Mouse (Mus musculus): ENCODE results near the gene Ctnna3.
"Not testable (repeated sequence)": the region's sequence is repeated elsewhere in the genome, so short reads cannot be mapped to it uniquely, and the experiment has no call there.

The Ctnna3 gene

GRCm38 (mm10) chr10:63427146-63427545 lies 2.8 kb upstream of the Ctnna3 start:
- DNase-seq, result no peak

DNA sequence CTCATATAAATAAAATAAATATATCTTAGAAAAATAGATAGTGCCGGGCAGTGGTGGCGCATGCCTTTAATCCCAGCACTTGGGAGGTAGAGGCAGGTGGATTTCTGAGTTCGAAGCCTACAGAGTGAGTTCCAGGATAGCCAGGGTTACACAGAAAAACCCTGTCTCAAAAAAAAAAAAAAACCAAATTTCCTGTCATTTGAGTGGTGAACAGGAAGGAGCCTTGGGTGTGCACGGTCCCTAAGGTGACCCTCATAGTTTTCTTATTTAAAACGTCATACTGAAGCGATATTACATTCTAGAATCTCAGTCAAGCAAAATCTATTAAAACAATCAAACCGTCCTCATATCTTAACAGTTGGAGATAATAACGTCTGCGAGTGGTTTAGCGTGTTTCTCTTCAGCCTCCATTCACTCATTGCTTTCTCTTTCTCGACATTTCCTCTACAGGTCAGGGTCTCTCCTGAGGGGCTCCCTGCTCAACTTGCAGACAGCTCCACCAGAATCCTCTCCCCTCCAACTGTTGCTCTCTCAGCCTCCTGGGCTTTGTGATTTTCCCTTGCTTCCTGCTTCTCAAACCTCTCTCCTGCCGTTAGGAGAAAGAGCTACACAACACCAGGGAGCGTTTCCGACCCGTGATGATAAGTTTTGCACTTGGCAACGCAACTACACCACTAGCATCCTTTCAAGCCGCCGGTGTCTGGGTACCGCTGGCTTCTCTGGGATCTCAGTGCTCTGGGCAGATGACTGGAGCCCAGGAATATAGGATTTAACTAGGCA lies 1.5 kb upstream of the Ctnna3 start:
- DNase-seq, result peak; percentile 21

DNA sequence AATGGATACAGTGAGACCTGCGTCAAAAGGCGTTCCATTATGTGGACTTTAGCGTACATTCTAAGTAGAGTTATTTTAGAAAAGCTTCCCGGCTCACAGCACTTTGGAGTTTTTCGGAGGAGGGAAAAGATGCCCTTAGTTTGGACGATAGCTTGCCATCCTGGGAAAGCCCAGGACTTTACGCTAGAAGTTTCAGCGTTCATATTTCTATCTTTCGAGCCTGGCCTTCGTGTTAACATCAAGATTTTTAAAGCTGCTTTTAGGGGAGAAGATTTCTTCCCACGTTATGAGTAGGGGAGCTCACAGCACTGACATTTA lies 916 bp upstream of the Ctnna3 start:
- DNase-seq, result no peak

- peak; percentile 98 for DNase-seq
These were observed 518 bp upstream of the Ctnna3 start for GRCm38 (mm10) chr10:63429380-63429779.

DNA sequence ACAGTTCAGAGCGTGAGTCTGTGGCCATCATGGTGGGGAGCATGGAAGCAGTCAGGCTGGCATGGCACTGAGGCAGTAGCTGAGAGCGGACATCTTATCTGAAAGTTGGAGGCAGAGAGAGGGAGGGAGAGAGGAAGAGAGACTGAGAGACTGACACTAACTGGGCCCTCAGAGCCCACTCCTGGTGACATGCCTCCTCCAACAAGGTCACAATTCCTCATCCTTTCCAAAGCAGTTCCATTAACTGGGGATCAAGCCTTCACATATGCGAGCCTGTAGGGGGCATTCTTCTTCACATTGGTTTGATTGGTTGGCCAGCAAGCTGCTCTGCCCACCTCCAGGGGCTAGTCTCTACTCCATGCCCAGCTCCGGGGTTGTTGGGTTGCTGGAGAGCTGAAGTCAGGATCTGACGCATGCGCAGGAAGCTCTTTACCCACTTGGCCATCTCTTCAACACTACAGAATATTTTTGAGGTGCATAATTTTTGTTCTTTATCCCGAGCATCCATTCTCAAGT lies 1.4 kb downstream of the Ctnna3 start:
- DNase-seq, result no peak

DNA sequence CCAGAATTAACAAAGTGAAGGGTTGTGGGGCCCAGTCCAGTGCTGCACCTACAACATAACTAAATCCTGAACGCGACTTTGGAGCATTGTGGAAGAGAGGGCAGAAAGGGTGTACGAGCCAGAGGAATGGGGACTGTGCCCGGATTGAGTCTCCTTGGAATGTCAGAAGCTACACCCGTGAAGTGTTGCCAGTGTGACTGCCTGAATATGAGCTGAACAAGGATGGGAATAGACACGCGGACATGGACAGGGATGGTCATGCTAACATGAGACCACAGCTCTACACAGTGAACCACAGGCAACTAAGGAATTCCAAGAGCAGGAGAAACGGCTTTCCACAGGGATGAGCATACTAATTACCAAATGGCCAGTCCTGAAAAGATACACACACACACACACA lies 2.2 kb downstream of the Ctnna3 start:
- DNase-seq, result no peak

DNA sequence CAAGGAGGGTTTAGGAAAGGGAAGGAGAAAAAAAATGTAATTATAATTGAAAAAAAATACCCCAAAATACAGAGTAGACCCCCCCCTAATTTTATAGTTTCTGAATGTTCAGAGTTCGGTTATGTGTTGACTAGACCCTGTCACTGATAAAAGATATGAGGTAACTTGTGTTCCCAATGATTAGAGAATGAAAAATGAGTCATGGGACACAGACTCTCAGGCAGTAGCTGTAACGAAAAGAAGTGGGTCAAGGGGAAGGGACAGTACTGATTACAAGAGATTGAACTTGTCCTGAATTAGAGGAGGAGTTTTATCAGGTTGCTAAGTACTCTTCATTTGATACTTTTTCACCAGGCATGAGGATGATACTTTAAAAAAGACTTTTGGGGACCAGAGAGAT lies 3.0 kb downstream of the Ctnna3 start:
- DNase-seq, result no peak

GRCm38 (mm10) chr10:63438736-63439262 lies 8.9 kb downstream of the Ctnna3 start:
- DNase-seq, result no peak

- no peak for DNase-seq
These were observed 9.9 kb downstream of the Ctnna3 start for GRCm38 (mm10) chr10:63439694-63440228.

DNA sequence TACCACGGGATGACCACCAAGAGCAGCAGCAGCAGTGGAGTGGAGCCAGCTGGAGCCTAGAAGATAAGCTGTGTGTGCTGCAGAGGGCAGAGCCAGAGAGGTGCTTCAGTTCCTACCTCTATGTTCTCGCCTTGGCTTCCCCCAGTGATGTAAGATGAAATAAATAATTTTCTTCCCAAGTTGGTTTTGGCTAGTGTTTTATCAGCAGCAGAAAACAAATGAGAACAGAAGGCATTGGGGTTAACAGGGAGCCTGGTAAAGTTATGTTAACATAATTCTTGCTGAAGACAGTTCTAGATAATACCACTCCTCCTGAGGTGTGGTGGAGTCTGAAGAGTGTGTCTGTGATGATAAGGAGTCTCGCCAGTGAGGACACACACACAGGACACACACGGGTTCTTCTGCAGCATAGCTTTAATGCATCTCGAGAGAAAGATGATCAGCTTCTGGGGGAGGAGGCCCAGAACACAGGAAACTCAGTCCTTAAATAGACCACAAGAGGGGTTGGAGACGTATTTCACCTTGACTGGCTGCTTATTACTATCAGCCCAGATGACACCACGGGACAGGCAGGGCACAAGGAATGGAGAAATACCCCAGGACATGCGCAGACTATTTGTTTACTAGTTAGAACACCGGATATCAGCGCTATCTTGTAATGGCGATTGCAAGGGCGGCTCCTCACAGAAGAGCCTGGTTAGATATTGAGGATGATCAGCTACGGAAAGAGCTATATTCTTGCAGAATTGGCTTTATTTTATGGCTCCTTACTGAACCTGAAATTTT lies 14.9 kb downstream of the Ctnna3 start:
- DNase-seq, result not testable (repeated sequence)

GRCm38 (mm10) chr10:63453926-63454325 lies 24.0 kb downstream of the Ctnna3 start:
- no peak for DNase-seq

DNA sequence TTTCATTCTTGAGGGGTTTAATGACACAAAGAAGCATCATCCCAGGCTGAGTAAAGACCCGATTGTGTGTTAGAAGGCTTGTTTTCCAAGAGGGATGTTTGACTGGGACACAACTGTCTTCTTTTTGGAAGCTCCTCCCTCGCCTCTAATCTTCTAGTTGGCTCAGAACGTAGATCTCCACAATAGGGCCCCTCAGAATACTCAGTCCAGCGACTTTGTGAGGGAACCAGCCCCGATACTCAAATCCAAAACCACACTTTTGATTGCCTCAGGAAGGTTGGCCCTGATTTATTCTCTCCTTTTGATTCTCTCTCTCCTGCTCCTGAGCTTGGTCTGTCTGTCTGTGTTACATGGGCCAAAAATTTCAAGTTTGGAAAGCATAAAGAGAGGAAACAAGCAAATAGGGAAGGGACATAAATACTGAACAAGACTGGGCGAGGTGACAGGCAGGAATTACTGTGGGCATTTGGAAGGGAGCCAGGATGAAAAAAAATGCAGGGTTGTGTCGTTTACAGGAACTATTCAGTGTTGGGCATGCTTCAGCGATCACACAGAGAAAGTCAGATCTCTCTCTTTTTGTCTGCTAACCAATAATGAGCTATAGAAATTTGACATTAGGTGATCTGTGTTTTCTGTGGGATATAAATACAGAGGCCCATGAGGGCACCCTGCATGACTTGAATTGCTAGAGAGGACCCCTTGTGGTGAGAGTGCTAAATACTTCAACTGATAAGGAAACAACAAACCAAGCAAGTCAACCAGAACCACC lies 25.4 kb downstream of the Ctnna3 start:
- DNase-seq, result no peak

DNA sequence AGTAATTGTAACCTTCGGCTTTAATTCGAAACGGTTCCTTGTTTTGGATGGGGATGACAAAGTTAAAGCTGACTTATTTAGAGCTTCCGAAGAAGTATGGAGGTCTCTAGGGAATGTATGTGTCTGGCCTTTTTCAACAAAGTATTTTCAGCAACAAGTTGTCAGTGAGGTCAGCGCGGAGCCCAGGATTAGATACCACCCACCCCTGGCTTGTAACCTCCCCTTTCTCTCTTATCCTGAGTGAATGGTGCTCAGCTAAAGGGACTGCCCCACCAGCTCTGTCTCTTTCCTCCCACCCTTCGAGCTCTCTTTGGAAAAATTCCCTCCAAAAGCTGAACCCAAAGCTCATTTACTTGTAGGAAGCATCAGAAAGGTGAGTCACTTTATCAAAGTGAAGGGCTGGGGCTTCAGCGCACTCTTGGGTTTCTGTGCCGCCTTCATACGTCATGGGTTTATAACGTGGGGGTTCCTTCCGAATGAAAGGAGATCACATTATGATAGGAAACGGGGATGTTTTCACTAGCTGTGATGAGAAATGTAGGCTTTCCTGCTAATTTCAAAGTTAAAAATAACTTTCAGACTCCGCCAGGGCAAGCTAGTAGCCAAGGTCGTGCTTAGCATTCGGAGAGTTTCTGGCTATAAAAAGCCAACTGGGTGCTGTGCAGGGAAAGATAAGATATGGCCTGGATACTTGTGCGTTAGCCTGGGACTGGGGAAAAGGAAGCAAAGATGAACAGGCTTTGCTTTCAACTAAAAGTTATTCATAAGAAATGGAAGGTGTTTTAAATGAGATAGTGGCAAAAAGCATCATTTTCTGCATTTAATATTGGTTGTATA lies 27.6 kb downstream of the Ctnna3 start:
- DNase-seq, result no peak

- no peak for DNase-seq
These were observed 31.0 kb downstream of the Ctnna3 start for GRCm38 (mm10) chr10:63460935-63461334.

- DNase-seq, result no peak
These were observed 42.6 kb downstream of the Ctnna3 start for GRCm38 (mm10) chr10:63472473-63472872.

DNA sequence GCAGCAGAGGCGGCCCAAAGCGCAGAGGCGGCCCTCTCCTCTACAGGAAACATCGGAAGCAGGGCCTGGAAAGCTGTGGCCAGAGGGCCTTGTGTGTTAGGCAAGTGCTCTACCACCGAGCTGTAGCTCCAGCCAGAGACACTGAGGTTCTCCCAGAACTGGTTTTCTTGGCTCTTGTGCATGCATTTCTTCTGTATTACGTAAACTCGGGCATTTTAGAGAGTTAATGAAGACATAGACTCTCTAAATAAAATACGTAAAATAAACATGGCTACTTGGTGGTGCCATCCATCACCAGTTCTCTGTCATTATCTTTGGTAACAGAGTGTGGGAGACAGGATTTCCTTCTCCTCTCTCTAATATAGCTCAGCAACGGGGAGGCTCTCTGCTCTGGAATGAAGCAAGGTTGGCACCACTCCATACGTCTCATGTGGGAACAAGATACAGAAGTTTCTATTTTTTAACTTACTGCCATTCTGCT lies 46.3 kb downstream of the Ctnna3 start:
- peak; percentile 7 to 9 for DNase-seq

DNA sequence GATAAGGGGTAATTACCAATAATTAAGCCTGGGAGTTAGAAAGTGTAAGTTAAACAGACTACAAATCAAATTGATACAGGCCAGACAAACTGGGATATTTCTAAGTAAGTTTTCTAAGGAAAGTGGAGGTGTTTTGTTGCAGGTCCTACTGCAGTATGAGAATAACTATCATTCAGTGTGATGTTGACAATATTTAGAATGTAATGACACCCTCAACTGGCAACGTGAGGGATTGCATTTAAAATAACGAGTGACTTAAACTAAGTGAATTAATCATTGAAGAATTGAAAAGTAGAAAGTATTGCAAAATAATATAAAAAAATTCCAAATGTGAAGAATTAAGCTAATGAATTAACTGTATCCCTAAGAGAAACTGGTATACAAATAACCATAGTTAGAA lies 49.0 kb downstream of the Ctnna3 start:
- no peak for DNase-seq

- DNase-seq, result no peak
These were observed 50.2 kb downstream of the Ctnna3 start for GRCm38 (mm10) chr10:63480066-63480465.

- DNase-seq, result no peak
These were observed 58.4 kb downstream of the Ctnna3 start for GRCm38 (mm10) chr10:63488346-63488745.

- DNase-seq, result no peak
These were observed 94.1 kb downstream of the Ctnna3 start for GRCm38 (mm10) chr10:63523956-63524355.

DNA sequence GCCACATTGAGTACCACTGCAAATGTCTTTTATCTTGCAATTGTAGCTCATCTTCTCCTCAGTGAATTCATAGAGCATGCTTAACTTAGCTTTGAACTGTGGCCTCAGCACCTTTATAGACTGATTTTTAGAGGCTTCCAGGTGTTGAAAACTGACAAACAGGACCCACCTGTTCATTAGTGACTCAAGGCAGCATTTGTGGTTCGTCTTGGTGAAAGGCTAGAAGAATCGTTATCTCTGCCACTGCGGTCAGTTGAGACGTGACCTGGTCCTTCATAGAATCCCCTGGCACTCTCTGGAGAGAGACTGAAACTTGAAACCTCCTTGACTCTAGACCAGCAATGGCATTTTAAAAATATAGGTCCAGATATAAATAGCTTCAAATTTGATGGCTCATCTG lies 96.1 kb downstream of the Ctnna3 start:
- no peak for DNase-seq

DNA sequence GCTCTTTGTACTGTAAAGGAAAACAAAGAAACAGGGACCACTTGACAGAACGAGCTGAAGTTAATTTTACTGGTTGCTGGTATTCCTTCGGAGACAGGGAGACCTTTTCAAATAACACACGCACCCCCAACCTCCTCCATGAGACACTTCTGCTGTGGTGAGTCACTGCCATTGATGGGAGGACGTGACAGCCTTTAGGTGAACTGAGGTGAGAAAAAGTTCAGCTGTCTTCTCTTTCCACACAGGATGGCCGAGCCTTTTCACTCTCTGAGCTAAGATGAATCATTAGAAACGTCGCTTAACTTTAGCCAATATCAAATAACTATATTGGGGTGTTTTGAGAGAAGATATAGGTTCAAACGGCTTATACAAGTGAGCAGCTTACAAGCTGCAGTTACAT lies 102.5 kb downstream of the Ctnna3 start:
- DNase-seq, result no peak
